Comparison of ENCODE assay signal across 9 mouse cellular contexts in genomic region chr11:106722831-106723361, GRCm38 (mm10). TPM values are rescaled to one million over a fixed set of nuclear protein-coding genes. Genes with fewer than 3 reads are reported as not detected.
A peak's percentile ranks its signal among the peaks of the same experiment; 100 is the strongest.
DNase-seq lines count a peak whose midpoint lies in the region; ATAC-seq and TF ChIP-seq lines count a peak whose summit lies in the region.
"Had no signal": no experiment of that assay in that cellular context is flagged by ENCODE, and none has a peak within 500 bp of the region (broad histone marks: within the 10 kb centered on the region; RNA-seq: fewer than 3 reads in every experiment).

No protein-coding gene starts in this region.

- no peaks in the 10 kb centered on the region for H3K9me3 ChIP-seq in CH12.LX (replicated peaks; ENCODE audit: low read length)
- H3K9me3 ChIP-seq in heart, embryonic 13.5 days, result no peaks in the 10 kb centered on the region
- H3K9me3 ChIP-seq in lung, embryonic 15.5 days, result no peaks in the 10 kb centered on the region
- no peaks in the 10 kb centered on the region for H3K9me3 ChIP-seq in midbrain, embryonic 16.5 days (replicated peaks; ENCODE audit: control insufficient read depth, low read length, poor library complexity, severe bottlenecking)
- H3K9me3 ChIP-seq: embryonic facial prominence, embryonic 13.5 days had no signal

- DNase-seq in CH12.LX (ENCODE audit: extremely low read depth), result peak; percentile 67
- DNase-seq in Muller cell, postnatal 12 days (ENCODE audit: inconsistent ontology term), result peak; percentile 24
- no peak for DNase-seq in right cerebral cortex, adult 2 months (ENCODE audit: low spot score in 2 of 2)
- DNase-seq in layer of hippocampus, adult 9-11 months, result no peak
- DNase-seq in left cerebral cortex, postnatal 4 days, result no peak

- TF ChIP-seq CTCF in CH12.LX (conservative IDR thresholded peaks at IDR 0.05 in 1 of 2, IDR thresholded peaks at IDR 0.05 in 1 of 2; ENCODE audit: low read depth in 2 of 2, low read length in 2 of 2), result no peak

- peak; percentile 44; the same call in 1 of the 2 replicates for TF ChIP-seq POLR2A in CH12.LX (IDR thresholded peaks at IDR 0.05; ENCODE audit: low read depth, low read length)

- peaks cover 0 to 16% of the 10 kb centered on the region in 2 experiments for H3K36me3 ChIP-seq in CH12.LX (replicated peaks in 1 of 2; ENCODE audit: control insufficient read depth in 1 of 2, insufficient read depth in 1 of 2, low read length in 1 of 2)
- H3K36me3 ChIP-seq in heart, embryonic 13.5 days, result no peaks in the 10 kb centered on the region
- H3K36me3 ChIP-seq in lung, embryonic 15.5 days, result no peaks in the 10 kb centered on the region
- no peaks in the 10 kb centered on the region for H3K36me3 ChIP-seq in midbrain, embryonic 16.5 days (ENCODE audit: control insufficient read depth, insufficient read depth, low read length)
- H3K36me3 ChIP-seq: embryonic facial prominence, embryonic 13.5 days had no signal

- TF ChIP-seq RAD21 in CH12.LX (IDR thresholded peaks at IDR 0.05; ENCODE audit: low read depth, low read length), result no peak

- in situ Hi-C loops in CH12.LX (cut with MboI; ENCODE audit: low pct_ligation_motif_present, low pct_unique_long_range_greater_than_20kb, low sequenced_read_pairs), result no loop called here

- peak overlapping the region; percentile 99 for H3K4me2 ChIP-seq in CH12.LX (ENCODE audit: insufficient read depth, low read depth, poor library complexity, severe bottlenecking)
- peak overlapping the region; percentile 40 for H3K4me2 ChIP-seq in heart, embryonic 13.5 days
- no peak overlapping the region for H3K4me2 ChIP-seq in lung, embryonic 15.5 days
- H3K4me2 ChIP-seq in midbrain, embryonic 16.5 days (ENCODE audit: low read length), result no peak overlapping the region
- H3K4me2 ChIP-seq: embryonic facial prominence, embryonic 13.5 days had no signal

- peak overlapping the region in 2 of 3 experiments; percentile 1 to 16 for H3K4me3 ChIP-seq in CH12.LX (replicated peaks in 1 of 3; ENCODE audit: low read depth in 2 of 3, low read length in 2 of 3, poor library complexity in 1 of 3)
- no peak overlapping the region for H3K4me3 ChIP-seq in heart, embryonic 13.5 days
- no peak overlapping the region for H3K4me3 ChIP-seq in lung, embryonic 15.5 days
- H3K4me3 ChIP-seq in midbrain, embryonic 16.5 days (ENCODE audit: low read depth, low read length), result no peak overlapping the region
- H3K4me3 ChIP-seq: embryonic facial prominence, embryonic 13.5 days had no signal

- H3K27ac ChIP-seq in CH12.LX (ENCODE audit: insufficient read depth, low read depth), result peak overlapping the region; percentile 61; the same call in 1 of the 2 replicates
- peak overlapping the region; percentile 67 for H3K27ac ChIP-seq in heart, embryonic 13.5 days (replicated peaks)
- H3K27ac ChIP-seq in lung, embryonic 15.5 days, result no peak overlapping the region
- H3K27ac ChIP-seq in midbrain, embryonic 16.5 days (ENCODE audit: low read length), result no peak overlapping the region
- H3K27ac ChIP-seq: embryonic facial prominence, embryonic 13.5 days had no signal

- no peaks in the 10 kb centered on the region for H3K27me3 ChIP-seq in CH12.LX (replicated peaks)
- no peaks in the 10 kb centered on the region for H3K27me3 ChIP-seq in heart, embryonic 13.5 days (replicated peaks)
- H3K27me3 ChIP-seq in lung, embryonic 15.5 days, result no peaks in the 10 kb centered on the region
- H3K27me3 ChIP-seq in midbrain, embryonic 16.5 days (ENCODE audit: control insufficient read depth, insufficient read depth, low read depth, low read length), result no peaks in the 10 kb centered on the region
- H3K27me3 ChIP-seq: embryonic facial prominence, embryonic 13.5 days had no signal

- H3K9ac ChIP-seq in CH12.LX (ENCODE audit: insufficient read depth, low read depth), result peak overlapping the region; percentile 79
- H3K9ac ChIP-seq in heart, embryonic 13.5 days, result 0 out of 2 replicates have a peak overlapping the region, but pooled peaks have one; percentile 40
- no peak overlapping the region for H3K9ac ChIP-seq in lung, embryonic 15.5 days
- H3K9ac ChIP-seq in midbrain, embryonic 16.5 days (ENCODE audit: low read depth, low read length), result no peak overlapping the region
- H3K9ac ChIP-seq: embryonic facial prominence, embryonic 13.5 days had no signal

- ATAC-seq in heart, embryonic 13.5 days (ENCODE audit: extremely low read depth, insufficient number of reproducible peaks, low FRiP score, low TSS enrichment), result peak; percentile 75
- peak; percentile 19; the same call in 1 of the 2 replicates for ATAC-seq in lung, embryonic 15.5 days (ENCODE audit: borderline replicate concordance, extremely low read depth, low FRiP score, low TSS enrichment)
- ATAC-seq in midbrain, embryonic 16.5 days, result no peak

- no peaks in the 10 kb centered on the region for H3K79me2 ChIP-seq in CH12.LX (replicated peaks; ENCODE audit: control insufficient read depth, extremely low read depth, insufficient read depth, poor library complexity, severe bottlenecking)

- peaks cover 13 to 41% of the 10 kb centered on the region in 2 experiments for H3K4me1 ChIP-seq in CH12.LX (ENCODE audit: control insufficient read depth in 1 of 2, insufficient read depth in 2 of 2)
- peaks cover 29% of the 10 kb centered on the region for H3K4me1 ChIP-seq in heart, embryonic 13.5 days
- H3K4me1 ChIP-seq in lung, embryonic 15.5 days, result 0 out of 2 replicates have a peak, but pooled peaks cover 7% of the 10 kb centered on the region
- peaks cover 5% of the 10 kb centered on the region; the same call in 1 of the 2 replicates for H3K4me1 ChIP-seq in midbrain, embryonic 16.5 days (ENCODE audit: control insufficient read depth, insufficient read depth, low read length)

- dilution Hi-C loops in CH12.LX (cut with MboI; ENCODE audit: extremely low pct_ligation_motif_present, extremely low pct_unique_long_range_greater_than_20kb, low sequenced_read_pairs), result no loop called here

- intact Hi-C loops in left cerebral cortex, postnatal 4 days (cut with DNase I), result no loop called here

- peak; percentile 75 for TF ChIP-seq EP300 in CH12.LX (IDR thresholded peaks at IDR 0.05; ENCODE audit: low read length)

- 10% methylated on average over 7 of the region's 7 CpGs for WGBS in heart, embryonic 13.5 days
- 9% methylated on average over 6 of the region's 7 CpGs for WGBS in lung, embryonic 15.5 days
- 30% methylated on average over 7 of the region's 7 CpGs for WGBS in midbrain, embryonic 16.5 days

TF ChIP-seq in CH12.LX, 34 proteins besides CTCF, POLR2A, EP300 and RAD21 (continues in another document):
- TF ChIP-seq IRF4 (IDR thresholded peaks at IDR 0.05; ENCODE audit: low read depth, low read length) (peak; percentile 69; the same call in 1 of the 2 replicates), RCOR1 (conservative IDR thresholded peaks at IDR 0.05; ENCODE audit: low read depth, low read length) (no peak), MXI1 (IDR thresholded peaks at IDR 0.05; ENCODE audit: low read depth, low read length) (peak; percentile 64; the same call in 1 of the 2 replicates), UBTF (IDR thresholded peaks at IDR 0.05; ENCODE audit: low read depth, low read length) (no peak), HCFC1 (IDR thresholded peaks at IDR 0.05; ENCODE audit: low read depth, low read length) (no peak; the same call in 1 of the 2 replicates), PAX5 (IDR thresholded peaks at IDR 0.05; ENCODE audit: low read length) (no peak), GABPA (IDR thresholded peaks at IDR 0.05; ENCODE audit: insufficient replicate concordance, low read depth, low read length) (no peak), MYC (IDR thresholded peaks at IDR 0.05; ENCODE audit: low read depth, low read length) (peak; percentile 78), KAT2A (IDR thresholded peaks at IDR 0.05; ENCODE audit: insufficient replicate concordance, low read length) (no peak), JUN (IDR thresholded peaks at IDR 0.05; ENCODE audit: insufficient read depth, low read depth, low read length) (no peak), JUND (conservative IDR thresholded peaks at IDR 0.05; ENCODE audit: low read depth, low read length) (0 out of 2 replicates have a peak, but pooled peaks have one; percentile 17), USF2 (conservative IDR thresholded peaks at IDR 0.05; ENCODE audit: low read depth, low read length) (no peak), ELF1 (IDR thresholded peaks at IDR 0.05; ENCODE audit: low read depth, low read length) (no peak), NRF1 (IDR thresholded peaks at IDR 0.05; ENCODE audit: low read depth, low read length) (0 out of 2 replicates have a peak, but pooled peaks have one; percentile 28), TBP (conservative IDR thresholded peaks at IDR 0.05; ENCODE audit: low read depth, low read length) (no peak), ZNF384 (IDR thresholded peaks at IDR 0.05; ENCODE audit: low read depth, low read length) (0 out of 2 replicates have a peak, but pooled peaks have one; percentile 13)

RNA-seq across cellular contexts. Expression of gene Pecam1, which starts 27.5 kb away (rescaled TPM):
- total RNA-seq in CH12.LX (2012; rRNA removed), result 19.2 and 22.3 TPM in 2 replicates
- total RNA-seq in CH12.LX (2014; rRNA removed), result 18.4 and 20.4 TPM in 2 replicates
- polyA plus RNA-seq in CH12.LX (2012; ENCODE audit: insufficient read length, low read depth), result 18.9 and 19.2 TPM in 2 replicates
- 60.7 and 61.4 TPM in 2 replicates for polyA plus RNA-seq in heart, embryonic 13.5 days (2015; fragmentation: Nextera tagmentation; extraction: Ambion mirVana)
- polyA plus RNA-seq in lung, embryonic 15.5 days (2015; fragmentation: Nextera tagmentation; extraction: Ambion mirVana), result 109 and 117 TPM in 2 replicates
- polyA plus RNA-seq in midbrain, embryonic 16.5 days (2015; fragmentation: Nextera tagmentation; extraction: Ambion mirVana), result 14.1 and 15.7 TPM in 2 replicates
- 10 to 100 TPM; 17.7 TPM for total RNA-seq in left cerebral cortex, postnatal 4 days (2021)

RNA-seq across cellular contexts. Expression of gene Milr1, which starts 28.1 kb away (rescaled TPM):
- 22.0 and 28.1 TPM in 2 replicates for total RNA-seq in CH12.LX (2012; rRNA removed)
- 41.2 and 50.1 TPM in 2 replicates for total RNA-seq in CH12.LX (2014; rRNA removed)
- 33.1 and 35.4 TPM in 2 replicates for polyA plus RNA-seq in CH12.LX (2012; ENCODE audit: insufficient read length, low read depth)
- polyA plus RNA-seq in heart, embryonic 13.5 days (2015; fragmentation: Nextera tagmentation; extraction: Ambion mirVana), result 1.5 and 1.9 TPM in 2 replicates
- polyA plus RNA-seq in lung, embryonic 15.5 days (2015; fragmentation: Nextera tagmentation; extraction: Ambion mirVana), result 1.5 and 2.4 TPM in 2 replicates
- 0.89 and 0.99 TPM in 2 replicates for polyA plus RNA-seq in midbrain, embryonic 16.5 days (2015; fragmentation: Nextera tagmentation; extraction: Ambion mirVana)
- under 1 TPM; 0.56 to 0.93 TPM for total RNA-seq in left cerebral cortex, postnatal 4 days (2021)

RNA-seq across cellular contexts. Expression of gene Polg2, which starts 56.4 kb away (rescaled TPM):
- total RNA-seq in CH12.LX (2012; rRNA removed), result 12.5 and 13.3 TPM in 2 replicates
- total RNA-seq in CH12.LX (2014; rRNA removed), result 12.3 and 15.3 TPM in 2 replicates
- 11.5 and 12.1 TPM in 2 replicates for polyA plus RNA-seq in CH12.LX (2012; ENCODE audit: insufficient read length, low read depth)
- 6.1 and 6.5 TPM in 2 replicates for polyA plus RNA-seq in heart, embryonic 13.5 days (2015; fragmentation: Nextera tagmentation; extraction: Ambion mirVana)
- 10.1 and 11.2 TPM in 2 replicates for polyA plus RNA-seq in lung, embryonic 15.5 days (2015; fragmentation: Nextera tagmentation; extraction: Ambion mirVana)
- 9.4 and 9.6 TPM in 2 replicates for polyA plus RNA-seq in midbrain, embryonic 16.5 days (2015; fragmentation: Nextera tagmentation; extraction: Ambion mirVana)
- total RNA-seq in left cerebral cortex, postnatal 4 days (2021), result 1 to 10 TPM; 5.2 to 6.2 TPM

Comparison
In these comparisons a context has a peak if more than half of its experiments do, and no peak if none do; other contexts are left out.
1. DNase-seq: peak in CH12.LX (single experiment) and Muller cell, postnatal 12 days (single experiment); none in right cerebral cortex, adult 2 months (0 of 2), layer of hippocampus, adult 9-11 months (single experiment) and left cerebral cortex, postnatal 4 days (single experiment).
2. H3K27ac ChIP-seq: peak in CH12.LX (single experiment) and heart, embryonic 13.5 days (single experiment); none in lung, embryonic 15.5 days (single experiment) and midbrain, embryonic 16.5 days (single experiment).
3. H3K4me2 ChIP-seq: peak in CH12.LX (single experiment) and heart, embryonic 13.5 days (single experiment); none in lung, embryonic 15.5 days (single experiment) and midbrain, embryonic 16.5 days (single experiment).
4. H3K4me3 ChIP-seq: peak in CH12.LX (2 of 3); none in heart, embryonic 13.5 days (single experiment), lung, embryonic 15.5 days (single experiment) and midbrain, embryonic 16.5 days (single experiment).
5. H3K9ac ChIP-seq: peak in CH12.LX (single experiment) and heart, embryonic 13.5 days (single experiment); none in lung, embryonic 15.5 days (single experiment) and midbrain, embryonic 16.5 days (single experiment).
6. RNA of gene Milr1, which starts 28.1 kb away (polyA plus RNA-seq): 33.1 to 35.4 TPM in CH12.LX; 1.5 to 2.4 TPM in lung, embryonic 15.5 days, 1.5 to 1.9 TPM in heart, embryonic 13.5 days and 0.89 to 0.99 TPM in midbrain, embryonic 16.5 days; every median in the first group is over 10 times any median in the second.